Mouse (Mus musculus) thymus, adult 2 months (tissue): ENCODE measurements around the gene Tspan9. TPM values are rescaled to one million over a fixed set of nuclear protein-coding genes. Genes with fewer than 3 reads are reported as not detected.

Experiments used
- DNase-seq: peaks from one replicate; pipeline ENCODE4 v3.0.0; 2021
- H3K27ac ChIP-seq: fragments of 200-500 bp; 2 replicates; pipeline ENCODE4 v1.5.1; 2012; ENCODE audit warnings: low read length, control low read depth; ENCODE audit not compliant: control insufficient read depth, insufficient read depth
- H3K27me3 ChIP-seq: fragments of 200-500 bp; 2 replicates; pipeline ENCODE4 v1.6.1; 2012; ENCODE audit warnings: mild to moderate bottlenecking, low read length, moderate library complexity, mixed read lengths; ENCODE audit not compliant: control insufficient read depth, insufficient read depth
- H3K36me3 ChIP-seq: fragments of 200-500 bp; 2 replicates; pipeline ENCODE4 v1.6.1; 2012; ENCODE audit warnings: mild to moderate bottlenecking, low read length, moderate library complexity; ENCODE audit not compliant: control insufficient read depth, insufficient read depth
- H3K4me1 ChIP-seq: fragments of 200-500 bp; replicated peaks from 2 replicates; pipeline ENCODE4 v1.6.1; 2012; ENCODE audit warnings: low read length; ENCODE audit not compliant: control insufficient read depth, insufficient read depth
- H3K4me3 ChIP-seq: fragments of 200-500 bp; 2 replicates; pipeline ENCODE4 v1.5.1; 2012; ENCODE audit warnings: mild to moderate bottlenecking, low read length, control low read depth, moderate library complexity; ENCODE audit not compliant: control insufficient read depth, insufficient read depth
- CTCF ChIP-seq: fragments of 200-500 bp; IDR thresholded peaks from 2 replicates; pipeline ENCODE4 v1.5.1; 2012; ENCODE audit warnings: mild to moderate bottlenecking, control low read depth, low read length, moderate library complexity, borderline replicate concordance; ENCODE audit not compliant: control insufficient read depth, poor library complexity, insufficient read depth; ENCODE audit errors: extremely low read depth
- POLR2A ChIP-seq: fragments of 200-500 bp; IDR thresholded peaks from 2 replicates; pipeline ENCODE4 v1.6.1; 2012; ENCODE audit warnings: mild to moderate bottlenecking, low read length, control low read depth, moderate library complexity; ENCODE audit not compliant: control insufficient read depth, poor library complexity, insufficient read depth; ENCODE audit errors: extremely low read depth
- WGBS: fragments of 180-500 bp; shearing (Covaris S2); methylation state at CpG from one replicate; pipeline ENCODE4 v1.1.7; 2018; 5-methylcytosine and 5-hydroxymethylcytosine counted together
- polyA plus RNA-seq: library from polyadenylated mRNA; depleted of rRNA; stranded (reverse); fragments of >200 nt; gene quantifications from 2 replicates; pipeline ENCODE4 v1.2.3, GENCODE M21; 2012

Tspan9 gene
- polyA plus RNA-seq, 1 experiment, result 36.7 TPM

DNA sequence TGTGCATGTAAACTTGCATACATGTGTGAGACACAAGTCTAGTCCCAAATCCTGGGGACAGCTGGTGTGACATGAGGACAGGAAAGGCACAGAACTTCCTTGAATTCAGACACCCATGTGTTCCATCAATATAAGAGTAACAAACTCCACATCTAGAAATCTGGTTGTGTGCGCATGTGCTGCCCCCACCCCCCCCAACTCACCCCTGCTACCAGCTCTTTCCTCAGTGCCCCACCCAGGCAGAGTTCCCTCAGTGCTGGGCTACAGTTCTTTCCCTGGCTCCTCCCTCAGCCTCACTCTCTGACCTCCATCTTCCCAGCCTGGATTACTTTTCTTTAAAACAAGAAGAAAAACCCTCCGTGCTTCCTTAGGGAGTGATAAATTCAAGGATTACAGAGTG lies 27.1 kb downstream of the Tspan9 start:
- WGBS, result 98% methylated on average over 2 of the region's 2 CpGs
- no peak overlapping the region for H3K27ac ChIP-seq
- no peak for DNase-seq
- H3K4me3 ChIP-seq, result no peak overlapping the region
- H3K4me1 ChIP-seq, result no peaks in the 10 kb centered on the region
- H3K27me3 ChIP-seq, result no peaks in the 10 kb centered on the region
- TF ChIP-seq POLR2A (no peak), CTCF (no peak)
- H3K36me3 ChIP-seq, result no peaks in the 10 kb centered on the region

DNA sequence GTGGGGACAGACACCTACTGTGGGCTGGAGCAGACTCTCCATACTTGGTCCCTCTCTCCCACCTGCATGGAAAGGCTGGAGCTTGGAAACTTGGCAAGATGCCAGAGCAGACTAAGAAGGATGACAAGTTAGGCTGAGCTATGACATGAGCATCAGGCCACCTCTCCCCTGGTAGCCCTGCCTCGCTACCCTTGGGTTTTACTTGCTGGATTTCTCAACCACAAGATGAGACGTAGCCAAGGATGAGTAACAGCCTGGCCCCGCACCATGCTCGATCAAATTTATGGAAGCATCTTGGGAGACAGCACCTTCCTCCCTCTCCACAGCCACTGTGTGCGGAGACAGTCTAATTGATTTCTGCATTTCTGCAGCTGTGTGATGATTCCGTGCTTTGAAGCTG lies 28.3 kb downstream of the Tspan9 start:
- Histone ChIP-seq H3K4me1 (no peaks in the 10 kb centered on the region), H3K36me3 (no peaks in the 10 kb centered on the region), H3K27ac (no peak overlapping the region), H3K4me3 (no peak overlapping the region), H3K27me3 (no peaks in the 10 kb centered on the region)
- no peak for DNase-seq
- no peak for TF ChIP-seq POLR2A
- no peak for TF ChIP-seq CTCF
- 95% methylated on average over 6 of the region's 6 CpGs for whole genome bisulfite sequencing

DNA sequence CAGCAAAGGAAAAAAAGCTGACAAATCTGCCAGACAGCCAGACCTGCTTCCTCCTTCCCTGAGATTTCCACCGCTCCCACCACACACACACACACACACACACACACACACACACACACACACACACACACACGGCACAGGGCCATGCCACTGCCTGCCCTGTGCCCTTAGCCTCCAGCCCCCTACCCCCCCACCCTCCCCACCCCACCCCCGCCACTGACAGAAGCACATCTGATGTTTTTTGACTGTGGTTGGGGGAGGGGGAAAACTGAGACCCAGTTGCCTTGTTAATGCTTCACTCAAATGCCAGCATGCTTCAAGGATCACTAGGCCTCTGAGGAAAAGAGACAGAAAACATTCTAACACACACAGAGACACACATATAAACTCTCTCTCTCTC lies 30.8 kb downstream of the Tspan9 start:
- Histone ChIP-seq H3K4me3 (no peak overlapping the region), H3K36me3 (no peaks in the 10 kb centered on the region), H3K4me1 (no peaks in the 10 kb centered on the region), H3K27me3 (no peaks in the 10 kb centered on the region), H3K27ac (no peak overlapping the region)
- no peak for DNase-seq
- 95% methylated on average over 2 of the region's 3 CpGs for WGBS
- TF ChIP-seq CTCF (no peak), POLR2A (no peak)

DNA sequence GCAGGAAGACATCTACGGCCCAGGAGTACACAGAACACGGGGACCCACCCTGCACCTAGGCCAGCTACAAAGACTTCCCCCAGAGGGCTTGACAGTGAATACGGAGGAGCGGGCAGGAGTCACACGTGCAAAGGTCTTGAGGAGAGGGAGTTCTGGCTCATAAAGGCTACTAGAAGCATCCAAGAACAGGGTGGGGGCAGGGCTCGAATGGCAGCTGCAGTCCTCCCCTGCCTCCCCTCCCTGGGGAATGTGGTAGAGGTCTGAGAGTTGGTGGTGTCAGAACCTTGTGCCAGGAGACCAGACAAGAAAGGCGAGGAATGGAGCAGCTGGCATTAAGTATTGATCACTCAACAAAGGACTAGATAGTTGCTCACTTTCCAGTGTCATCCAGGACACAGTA lies 31.6 kb downstream of the Tspan9 start:
- Histone ChIP-seq H3K27me3 (no peaks in the 10 kb centered on the region), H3K36me3 (no peaks in the 10 kb centered on the region), H3K4me1 (no peaks in the 10 kb centered on the region), H3K27ac (no peak overlapping the region), H3K4me3 (no peak overlapping the region)
- 92% methylated on average over 7 of the region's 7 CpGs for WGBS
- TF ChIP-seq CTCF, result no peak
- no peak for TF ChIP-seq POLR2A
- no peak for DNase-seq

DNA sequence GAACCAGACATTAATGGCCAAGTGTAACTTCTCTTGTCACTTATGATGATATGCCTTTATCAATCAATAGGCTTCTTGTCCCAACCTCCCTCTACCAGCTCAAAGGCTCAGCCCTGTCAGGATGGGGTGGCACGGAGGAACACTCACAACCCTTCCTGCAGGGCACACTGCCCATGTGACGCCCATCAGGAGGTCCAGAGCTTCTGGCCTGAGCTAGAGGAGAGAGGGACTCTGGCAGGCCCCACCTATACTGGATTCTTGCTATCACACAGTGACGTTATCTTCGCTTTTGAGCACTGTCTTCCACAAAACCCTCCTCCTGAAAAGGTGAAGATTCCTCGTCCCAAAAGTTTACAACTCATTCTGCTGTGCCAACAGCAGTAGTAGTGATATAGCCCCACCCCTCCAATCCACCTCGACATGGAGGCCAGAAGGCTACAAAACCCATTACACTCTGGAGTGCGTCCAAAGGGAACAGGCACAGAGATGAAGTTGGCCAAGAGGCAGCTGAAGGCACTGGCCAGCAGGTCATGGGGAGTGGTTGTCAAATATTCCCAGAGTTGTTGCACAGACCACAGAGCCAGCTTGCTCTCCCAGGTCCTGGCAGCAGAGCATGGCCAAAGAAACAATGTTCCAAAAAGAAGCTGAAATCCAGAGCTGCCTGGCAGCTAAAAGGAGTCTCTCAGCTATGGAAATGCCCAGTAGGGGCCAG lies 34.9 kb downstream of the Tspan9 start:
- 86% methylated on average over 7 of the region's 7 CpGs for WGBS
- no peak for TF ChIP-seq CTCF
- no peak for TF ChIP-seq POLR2A
- H3K27ac ChIP-seq, result no peak overlapping the region
- no peaks in the 10 kb centered on the region for H3K4me1 ChIP-seq
- H3K4me3 ChIP-seq, result no peak overlapping the region
- no peaks in the 10 kb centered on the region for H3K27me3 ChIP-seq
- no peaks in the 10 kb centered on the region for H3K36me3 ChIP-seq
- DNase-seq, result no peak

DNA sequence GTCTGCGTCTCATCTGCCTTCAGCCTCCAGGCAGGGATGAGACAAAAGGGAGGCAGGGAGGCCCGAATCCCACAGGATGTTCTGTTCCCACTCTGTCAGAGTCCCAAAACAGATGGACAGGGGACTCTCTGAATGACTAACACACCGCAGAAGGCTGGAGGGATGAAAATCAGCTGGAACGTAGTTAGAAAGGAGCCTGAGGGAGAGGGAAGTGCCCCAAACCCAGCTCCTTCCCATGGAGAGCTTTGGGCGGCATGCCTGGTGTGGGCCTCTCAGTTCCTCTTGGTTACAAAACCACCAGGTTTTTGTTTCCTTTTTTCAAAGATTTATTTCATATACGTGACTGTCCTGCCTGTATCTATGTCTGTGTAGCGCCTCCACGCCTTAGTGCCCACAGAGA lies 35.7 kb downstream of the Tspan9 start:
- Histone ChIP-seq H3K4me3 (no peak overlapping the region), H3K27me3 (no peaks in the 10 kb centered on the region), H3K36me3 (no peaks in the 10 kb centered on the region), H3K4me1 (no peaks in the 10 kb centered on the region), H3K27ac (no peak overlapping the region)
- WGBS, result 34% methylated on average over 8 of the region's 8 CpGs
- TF ChIP-seq CTCF (no peak), POLR2A (no peak)
- DNase-seq, result no peak

DNA sequence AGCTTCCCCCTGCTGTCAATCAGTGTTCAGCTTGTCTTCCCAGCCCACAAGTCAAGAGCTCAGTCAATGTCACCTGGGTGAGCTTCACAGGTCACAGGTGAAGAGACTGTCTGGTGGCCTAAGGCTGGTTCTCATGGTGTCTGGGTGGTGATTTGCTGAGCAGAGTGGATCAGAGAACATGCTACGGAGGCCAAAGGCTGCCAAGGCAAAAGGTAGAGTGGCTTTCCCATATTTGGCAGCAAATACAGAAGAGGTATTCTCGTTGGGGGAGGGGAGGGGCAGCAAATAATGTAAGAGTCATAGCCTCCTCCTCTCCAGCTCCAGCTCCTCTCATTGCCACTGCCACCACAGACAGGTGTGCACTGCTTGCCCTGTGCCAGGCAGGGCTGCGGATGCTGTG lies 37.2 kb downstream of the Tspan9 start:
- TF ChIP-seq POLR2A (no peak), CTCF (no peak)
- Histone ChIP-seq H3K27ac (no peak overlapping the region), H3K4me3 (no peak overlapping the region), H3K4me1 (no peaks in the 10 kb centered on the region), H3K36me3 (no peaks in the 10 kb centered on the region), H3K27me3 (no peaks in the 10 kb centered on the region)
- DNase-seq, result no peak
- WGBS, result 65% methylated on average over 3 of the region's 3 CpGs
